Mouse (Mus musculus) kidney, adult 9 months (tissue): ENCODE data around the gene Eif4e3.
A peak's percentile ranks its signal among the peaks of the same experiment; 100 is the strongest.

Source experiments
- DNase-seq: peaks from one replicate; pipeline ENCODE4 v3.0.0; 2022

Gene Eif4e3

DNA sequence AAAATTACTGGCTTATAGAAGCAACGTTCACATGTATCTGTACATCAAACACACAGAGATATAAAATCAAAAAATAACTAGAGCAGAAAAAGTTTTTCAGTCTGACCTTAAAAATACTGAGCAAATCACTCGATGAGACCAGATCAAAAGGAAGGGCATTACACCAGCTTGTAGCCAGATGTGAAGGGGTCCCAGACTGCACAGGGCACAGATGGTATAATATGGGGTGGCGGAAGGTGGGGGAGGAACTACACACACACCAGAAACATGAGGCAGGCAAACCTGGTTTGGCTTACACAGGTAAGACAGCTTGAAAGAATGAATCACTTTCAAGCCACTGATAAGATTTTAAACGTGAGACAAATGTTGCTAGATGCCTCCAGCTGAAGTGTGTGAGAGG, 45.4 kb downstream of the Eif4e3 start:
- DNase-seq: no peak

DNA sequence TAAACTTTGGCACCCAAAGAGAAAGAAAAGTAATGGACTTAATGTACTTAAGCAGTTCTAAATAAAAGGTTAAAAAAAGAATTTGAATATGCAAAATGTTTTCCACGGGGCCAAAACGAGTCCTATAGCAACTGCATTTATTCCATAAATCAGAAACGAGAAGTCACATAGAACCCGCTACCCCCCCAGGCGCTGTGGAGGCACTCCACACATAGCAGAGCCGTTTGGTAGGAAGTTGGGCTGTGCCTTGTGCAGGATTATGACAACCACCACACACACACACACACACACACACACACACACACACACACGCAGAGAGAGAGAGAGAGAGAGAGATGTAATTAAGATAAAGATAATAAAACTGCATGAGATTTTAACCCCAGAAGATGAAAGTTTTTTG, 46.1 kb downstream of the Eif4e3 start:
- DNase-seq: no peak

DNA sequence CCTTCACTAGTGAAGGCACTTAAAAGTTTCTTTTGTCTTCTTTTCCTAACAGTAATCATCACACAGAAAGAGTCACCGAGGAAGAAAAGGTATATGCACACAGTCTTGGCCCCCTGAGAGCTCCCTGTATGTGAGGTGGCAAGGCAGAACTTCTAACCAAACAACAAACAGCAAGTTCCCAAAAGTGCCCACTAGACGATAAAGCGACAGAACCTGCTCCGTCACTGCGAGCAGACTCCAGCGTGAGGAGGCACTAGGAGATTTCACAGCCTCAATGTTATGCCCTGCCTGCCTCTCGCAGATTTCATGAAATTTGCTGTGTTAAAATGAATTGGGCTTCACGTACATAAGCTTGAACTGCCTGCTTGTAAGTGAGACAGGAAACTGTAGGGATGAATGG, 46.6 kb downstream of the Eif4e3 start:
- DNase-seq: no peak

DNA sequence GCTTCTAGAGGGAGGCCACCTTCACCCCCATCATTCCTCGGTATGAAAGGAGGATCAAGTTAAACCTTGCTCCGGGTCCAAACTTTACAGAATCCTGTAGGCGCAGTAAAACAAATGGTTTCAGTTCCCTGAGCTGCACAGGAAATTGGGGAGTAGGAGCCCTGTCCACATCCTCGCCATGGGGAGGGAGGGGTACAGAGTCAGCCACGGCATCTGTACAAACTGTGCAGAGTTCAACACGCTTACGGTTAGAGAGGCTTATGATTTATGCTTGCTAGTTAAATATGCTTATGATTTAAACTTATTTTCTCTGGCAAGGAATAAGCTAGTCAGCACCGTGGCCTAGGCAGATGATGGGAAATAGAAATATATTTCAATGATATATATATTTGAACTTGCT, 47.1 kb downstream of the Eif4e3 start:
- peak; percentile 31 for DNase-seq

DNA sequence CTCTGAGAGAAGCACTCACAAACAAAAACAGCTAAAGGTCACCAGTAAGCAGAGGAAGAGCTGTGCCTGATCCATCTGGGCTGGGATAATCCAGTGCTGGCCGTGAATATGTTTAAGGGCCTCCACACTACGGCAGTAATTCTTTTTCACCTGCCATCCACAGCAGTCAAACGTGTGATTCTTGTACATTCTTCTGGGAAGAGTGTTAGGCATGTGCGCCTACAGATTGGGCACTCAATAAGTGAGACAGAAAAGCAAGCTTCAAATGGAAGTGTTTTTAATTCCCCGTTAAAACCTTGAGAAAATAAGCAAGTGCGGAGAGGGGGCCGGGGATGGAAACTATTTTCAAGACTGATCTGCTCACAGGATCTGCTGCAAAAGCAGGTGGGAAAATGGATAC, 48.7 kb downstream of the Eif4e3 start:
- DNase-seq: no peak

DNA sequence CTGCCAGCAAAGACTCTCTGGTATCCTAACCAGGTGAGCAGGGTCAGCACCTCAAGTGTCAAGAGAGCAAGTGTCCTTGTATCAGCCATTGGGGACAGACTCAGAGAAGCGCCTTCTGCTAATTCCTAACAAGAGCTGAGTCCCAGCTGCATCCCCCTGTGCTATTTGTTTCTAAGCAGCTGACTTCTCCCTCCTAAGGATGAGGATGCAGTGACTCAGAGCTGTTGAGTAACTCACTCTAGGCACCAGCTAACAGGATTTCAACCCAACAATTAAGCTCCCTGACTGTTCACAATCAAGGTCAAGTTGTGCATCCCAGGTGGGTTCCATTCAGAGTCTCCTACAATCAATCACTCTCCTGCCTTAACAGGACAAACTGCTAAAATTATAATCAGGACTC, 49.2 kb downstream of the Eif4e3 start:
- no peak for DNase-seq

DNA sequence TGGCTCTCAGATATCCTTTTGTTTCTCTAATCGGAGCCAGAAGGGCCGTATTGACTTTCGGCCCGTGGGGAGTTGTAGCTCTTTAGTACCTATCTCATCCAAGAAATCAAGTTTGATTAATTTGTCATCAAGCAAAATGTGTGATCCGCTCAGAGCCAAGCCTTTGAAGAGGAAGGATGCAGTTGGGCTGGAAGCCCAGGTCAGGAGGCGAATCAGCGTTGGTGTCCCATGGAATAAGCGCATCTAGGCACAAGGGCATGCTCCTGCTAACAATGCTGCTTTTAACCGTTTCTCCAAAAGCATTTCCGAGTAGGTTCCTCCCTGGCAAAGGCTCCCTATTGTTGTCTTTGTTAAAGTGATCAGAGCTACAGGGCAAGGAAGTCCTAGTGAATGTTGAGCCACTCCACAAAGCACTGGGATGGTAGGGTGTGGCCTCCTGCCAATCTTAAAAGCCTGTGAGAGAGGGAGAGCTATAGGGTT, 51.3 kb downstream of the Eif4e3 start:
- peak; percentile 53 for DNase-seq

DNA sequence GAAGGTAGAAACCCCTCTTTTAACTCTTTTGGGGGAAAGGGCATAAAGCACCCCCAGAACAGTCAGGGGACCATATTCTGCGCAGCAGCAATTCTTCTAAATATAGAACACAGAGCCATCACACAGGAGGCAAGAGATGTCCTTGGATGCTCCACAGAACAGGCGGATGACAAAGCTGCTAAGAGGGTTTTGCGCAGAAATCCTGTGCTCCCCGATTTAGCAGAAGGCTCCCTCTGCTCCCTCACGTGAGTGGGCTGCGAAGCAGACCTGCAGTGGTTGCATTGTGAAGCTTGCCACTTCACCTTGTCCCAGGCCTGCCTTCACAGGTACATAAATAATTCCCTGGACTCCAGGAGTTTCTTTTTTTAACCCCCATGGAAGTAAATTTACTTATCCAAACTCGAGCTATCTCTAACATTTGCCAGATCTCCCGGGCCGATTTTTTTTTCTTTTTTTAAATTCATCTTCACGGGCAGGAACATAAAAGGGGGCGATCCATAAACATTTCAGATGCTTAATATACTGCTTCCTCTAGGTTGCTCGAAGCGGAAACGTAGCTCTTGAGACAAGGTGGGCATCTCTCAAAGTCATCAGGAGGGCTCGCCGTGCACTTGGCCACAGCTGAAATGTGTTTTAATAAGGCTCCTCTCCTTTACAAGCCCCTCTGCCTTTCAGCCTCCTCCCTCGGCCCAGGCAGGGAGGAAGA, 51.9 kb downstream of the Eif4e3 start:
- no peak for DNase-seq

DNA sequence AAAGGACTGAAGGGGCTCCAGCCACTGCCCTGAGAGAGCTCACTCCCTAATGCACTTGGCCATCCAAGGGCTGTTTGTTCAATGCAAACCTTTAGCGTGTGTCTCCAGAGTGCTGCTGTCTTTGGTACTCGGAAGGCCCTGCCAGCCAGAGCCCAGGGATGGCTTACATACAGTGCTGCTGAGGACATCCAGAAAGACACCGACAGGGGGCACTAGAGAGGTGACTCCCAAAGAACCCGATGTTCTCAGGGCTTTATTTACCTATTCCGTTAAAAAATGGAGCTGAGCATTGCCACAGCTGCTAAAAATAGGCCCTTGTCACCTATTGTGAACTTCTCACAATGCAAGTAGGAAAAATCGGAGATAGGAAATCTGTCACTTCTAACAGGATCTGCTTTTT, 54.7 kb downstream of the Eif4e3 start:
- no peak for DNase-seq

DNA sequence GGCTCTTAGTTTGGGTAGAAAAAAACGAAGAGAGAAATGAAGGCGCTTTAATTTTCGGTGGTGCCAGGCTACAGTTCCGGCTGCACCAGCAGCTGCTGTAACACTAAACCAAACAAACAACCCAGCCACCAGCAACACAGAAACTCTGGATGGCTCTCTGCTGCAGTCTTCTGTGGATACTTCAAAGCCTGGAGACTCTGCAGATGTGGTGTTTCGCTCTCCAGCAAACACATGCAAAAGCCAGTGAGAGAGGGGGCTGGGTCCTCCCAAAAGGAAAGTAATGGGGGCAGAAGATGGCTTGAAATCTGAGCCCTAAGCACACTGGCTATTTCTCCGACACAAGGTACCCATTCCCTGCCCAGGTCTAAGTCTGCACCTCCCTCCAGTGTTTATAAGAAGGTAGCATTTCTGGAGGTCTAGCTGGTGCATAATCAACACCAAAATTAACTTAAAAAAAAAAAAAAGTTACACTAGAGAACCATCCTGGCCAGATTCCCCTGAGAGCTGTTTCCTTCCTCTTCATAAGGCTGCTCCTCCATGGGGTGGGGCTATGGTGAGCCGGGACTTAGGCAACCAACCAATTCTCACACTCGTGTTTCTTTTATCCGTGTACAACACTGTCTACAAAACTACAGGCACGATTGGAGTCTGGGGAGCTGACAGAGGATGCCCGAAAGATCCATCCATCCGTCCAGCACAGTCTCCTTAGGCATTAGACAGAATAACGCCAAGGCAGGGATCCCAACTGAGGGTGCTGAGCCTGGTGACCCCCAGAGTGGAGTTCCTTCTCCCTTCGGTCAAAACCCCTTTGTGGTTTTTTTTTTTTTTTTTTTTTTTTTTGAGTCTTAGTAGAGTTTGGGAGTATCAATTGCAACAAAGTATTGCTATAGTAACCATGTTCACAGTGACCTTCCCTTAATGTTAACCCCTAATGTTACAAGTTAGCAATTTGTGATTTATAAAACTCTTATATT, 55.8 kb downstream of the Eif4e3 start:
- peak; percentile 23 for DNase-seq

DNA sequence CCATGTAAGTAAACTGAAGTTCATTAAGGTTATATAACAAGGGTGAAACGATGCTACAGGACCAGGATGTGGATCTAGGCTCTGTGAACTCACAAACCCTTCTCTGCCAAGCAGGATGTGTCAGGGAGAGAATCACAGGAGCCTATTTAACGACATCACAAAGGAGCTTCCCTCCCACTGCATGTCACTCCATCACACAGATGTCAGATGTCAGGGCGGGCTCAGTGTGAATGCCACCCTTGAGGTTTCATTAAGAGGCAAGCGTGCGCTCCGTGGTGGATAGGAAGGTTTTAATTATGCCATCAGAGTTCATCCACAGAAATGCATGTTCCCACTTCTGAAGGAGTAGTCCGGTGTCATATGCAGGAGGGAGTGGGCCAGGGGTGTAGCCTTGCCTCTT, 60.5 kb downstream of the Eif4e3 start:
- DNase-seq: no peak

DNA sequence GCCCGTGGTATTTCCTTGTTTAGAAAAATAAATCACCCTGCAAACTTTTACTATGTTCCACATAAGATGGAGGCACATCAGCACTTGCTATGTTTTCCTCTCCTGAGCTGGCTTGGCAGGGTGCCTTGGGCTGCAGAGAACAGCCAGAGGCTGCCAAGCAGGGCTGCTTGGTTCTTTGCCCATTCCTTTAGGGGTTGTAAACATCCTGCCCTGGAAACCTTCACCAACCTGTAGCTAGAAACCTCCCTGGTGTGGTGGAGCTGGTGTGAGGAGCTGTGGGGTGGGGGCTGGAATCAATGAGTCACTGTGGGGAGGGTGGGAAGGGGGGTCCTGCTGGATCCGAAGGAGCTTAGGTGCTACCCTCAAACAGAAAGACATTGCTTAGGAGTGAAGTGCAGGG, 61.8 kb downstream of the Eif4e3 start:
- no peak for DNase-seq

DNA sequence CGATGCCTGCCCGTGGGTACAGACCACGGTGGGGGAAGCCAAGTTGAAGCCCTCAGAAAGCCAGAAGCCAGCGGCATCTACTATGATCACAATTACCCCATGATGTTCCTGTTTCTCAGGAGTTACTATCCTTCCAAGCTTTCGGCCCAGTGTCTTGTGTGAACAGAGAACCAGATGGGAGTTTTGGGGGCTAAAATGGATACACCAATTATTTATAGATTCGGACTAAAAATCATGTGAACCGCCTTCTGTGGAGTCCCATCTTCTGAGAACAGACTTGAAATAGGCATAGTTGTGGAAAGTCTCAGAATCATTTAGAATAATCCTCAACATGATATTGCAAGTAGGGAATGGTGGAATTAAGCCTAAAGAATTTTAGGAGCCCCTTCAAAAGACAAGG, 64.1 kb downstream of the Eif4e3 start:
- DNase-seq: no peak

DNA sequence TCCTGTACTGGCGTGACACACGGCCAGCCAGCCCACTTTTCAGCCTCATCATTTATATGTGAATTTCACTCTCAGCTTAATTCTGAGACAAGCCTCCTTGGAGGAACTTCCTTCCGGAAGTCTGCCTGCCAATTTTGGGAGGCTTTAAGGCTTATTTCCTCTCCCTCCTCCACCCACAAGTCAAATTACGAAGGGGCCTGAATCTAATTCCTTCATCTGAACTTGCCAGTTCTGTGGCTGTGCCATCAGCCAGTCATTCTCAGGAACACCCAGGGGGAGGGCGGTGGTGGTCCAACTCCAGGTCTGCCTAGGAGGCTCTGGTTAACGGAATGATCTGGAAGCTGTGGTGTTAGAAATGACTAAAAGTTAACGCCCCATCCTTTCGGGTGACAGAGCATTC, 65.7 kb downstream of the Eif4e3 start:
- no peak for DNase-seq

DNA sequence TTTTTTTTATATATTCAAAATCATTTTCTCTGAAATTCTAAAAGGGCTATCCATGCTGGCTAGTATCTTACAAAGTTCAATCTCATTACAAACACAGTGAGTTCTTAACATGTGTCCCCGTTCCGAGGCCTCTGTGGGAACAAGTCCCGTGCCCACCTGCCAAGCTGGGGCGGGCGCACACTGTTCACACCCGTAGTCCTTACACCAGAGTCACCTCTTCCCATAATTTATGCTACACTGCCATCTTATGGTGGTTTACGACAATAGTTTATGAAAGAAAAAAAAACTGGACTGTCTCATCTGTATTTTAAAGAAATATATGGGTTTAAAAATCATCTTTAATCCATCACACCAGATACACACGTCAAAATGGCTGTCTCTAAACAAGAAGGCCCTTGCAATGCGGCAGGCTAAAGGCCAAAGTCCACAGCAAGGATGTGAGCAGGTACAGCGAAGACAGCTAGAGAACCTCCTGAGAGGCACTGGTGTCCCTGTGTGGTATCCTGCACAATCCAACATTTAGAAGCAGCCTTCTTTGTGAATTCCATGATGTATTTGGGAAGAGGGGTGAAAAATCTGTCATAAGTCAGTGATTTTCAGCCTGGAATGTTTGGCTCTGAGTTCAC, 66.3 kb downstream of the Eif4e3 start:
- DNase-seq: peak; percentile 45

DNA sequence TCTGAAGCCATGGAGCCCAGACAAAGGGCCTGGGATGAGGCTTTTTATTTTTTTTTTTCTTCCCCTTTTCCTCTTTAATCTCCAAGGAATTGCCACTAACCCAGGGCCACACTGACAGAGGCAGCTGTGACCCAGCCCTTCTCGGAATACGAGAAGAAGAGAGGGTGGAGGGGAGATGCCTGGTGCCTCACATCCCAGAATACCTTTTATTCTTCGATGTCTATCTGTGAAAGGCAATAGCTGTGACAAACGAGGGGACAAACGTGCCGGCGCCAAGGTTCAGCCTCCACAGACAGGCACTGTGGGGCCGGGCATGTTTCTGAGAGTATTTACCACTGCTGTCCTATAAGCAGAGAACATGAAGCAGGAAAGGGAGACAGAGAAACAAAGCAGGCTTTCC, 66.9 kb downstream of the Eif4e3 start:
- DNase-seq: no peak

DNA sequence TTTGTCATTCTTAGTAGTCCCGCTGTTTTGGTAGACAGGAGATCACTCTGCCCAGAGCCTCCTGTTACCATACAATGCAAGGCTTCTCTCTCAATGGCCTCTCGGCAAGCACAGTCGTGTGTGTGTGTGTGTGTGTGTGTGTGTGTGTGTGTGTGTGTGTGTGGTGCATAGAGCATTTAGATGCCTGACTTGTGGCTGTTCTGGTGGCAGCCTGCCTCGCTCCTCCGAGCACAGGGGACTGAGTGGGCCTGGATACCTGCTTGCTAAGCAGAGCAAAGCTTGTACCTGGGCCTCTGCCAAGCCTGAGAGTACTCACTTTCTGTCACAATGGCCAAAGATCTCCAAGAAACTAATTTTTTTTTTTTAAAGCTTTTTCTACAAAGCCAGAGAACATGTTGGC, 67.3 kb downstream of the Eif4e3 start:
- DNase-seq: peak; percentile 19

DNA sequence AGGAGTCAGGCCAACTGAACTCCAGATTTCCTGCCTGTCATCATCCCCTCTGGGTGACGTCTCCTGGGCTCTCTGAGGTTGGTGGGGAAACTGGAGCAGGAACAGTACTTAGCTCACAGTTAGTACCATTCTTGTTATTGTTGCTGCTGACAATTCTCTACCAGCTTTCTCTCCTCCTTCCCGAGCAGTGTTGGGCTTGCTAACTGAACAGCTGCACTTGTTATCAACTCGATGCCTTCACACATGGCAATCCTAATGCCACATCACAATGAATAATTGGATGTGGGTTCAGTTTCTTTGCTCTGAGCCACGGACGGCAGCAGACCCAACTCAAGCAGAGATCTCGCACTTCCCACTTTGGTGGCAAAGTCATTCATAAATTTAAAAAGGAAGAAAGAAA, 89.5 kb downstream of the Eif4e3 start:
- DNase-seq: no peak

DNA sequence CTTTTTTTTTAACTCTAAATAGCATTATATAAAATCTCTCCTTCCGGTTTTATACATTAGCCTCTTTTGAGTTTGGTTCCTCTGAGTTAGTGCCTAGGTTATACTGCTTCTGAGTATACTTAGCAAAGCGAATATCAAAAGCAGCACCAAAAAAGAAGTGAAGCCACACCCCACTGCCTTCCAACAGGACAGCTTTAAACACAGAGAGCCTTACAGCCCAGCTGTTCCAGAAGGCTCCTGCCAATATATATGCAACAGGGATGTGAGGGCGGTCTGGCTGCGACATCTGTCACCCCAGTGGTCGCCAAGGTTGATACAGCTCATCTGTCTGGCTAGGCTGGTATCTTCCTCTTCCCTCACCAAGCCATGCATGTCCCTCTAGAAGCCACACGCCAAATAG, 90.9 kb downstream of the Eif4e3 start:
- no peak for DNase-seq
